Mouse (Mus musculus): Measurements from ENCODE around the gene Gpx2. TPM values are rescaled to one million over a fixed set of nuclear protein-coding genes. Genes with fewer than 3 reads are reported as not detected.
"Not testable (repeated sequence)": the region's sequence is repeated elsewhere in the genome, so short reads cannot be mapped to it uniquely, and the experiment has no call there.

Gpx2 gene
- polyA plus RNA-seq, 1 experiment, result 0.13 TPM

DNA sequence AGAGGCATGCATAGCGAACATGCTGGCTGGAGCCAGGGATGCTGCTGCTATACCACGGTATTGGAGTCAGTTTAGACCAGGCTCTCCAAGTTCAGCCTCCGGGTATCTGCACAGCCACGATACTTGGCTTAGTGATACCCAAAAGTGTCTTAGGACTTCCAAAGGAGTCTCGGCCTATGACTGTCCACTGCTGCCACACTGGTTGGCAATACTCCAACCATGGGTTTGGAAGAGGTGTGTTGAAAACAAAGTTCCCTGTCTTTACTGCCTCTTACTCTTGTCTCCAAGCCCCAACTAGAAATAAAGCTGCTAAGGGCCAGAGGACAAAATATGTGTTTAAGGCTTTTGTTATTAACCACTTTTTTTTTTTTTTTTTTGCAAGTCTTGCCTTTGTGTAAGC, 15.1 kb upstream of the Gpx2 start:
- Histone ChIP-seq H3K27ac (ENCODE audit: insufficient read depth, low read length) (no peak overlapping the region), H3K4me3 (ENCODE audit: insufficient read depth, low read length) (no peak overlapping the region), H3K4me1 (ENCODE audit: control insufficient read depth, insufficient read depth, low read length) (peaks cover 14% of the 10 kb centered on the region)
- TF ChIP-seq CTCF (IDR thresholded peaks at IDR 0.05; ENCODE audit: extremely low read depth, insufficient read depth, low read length) (no peak), POLR2A (IDR thresholded peaks at IDR 0.05; ENCODE audit: extremely low read depth, insufficient read depth, low read length) (no peak)

- no peak for TF ChIP-seq CTCF (IDR thresholded peaks at IDR 0.05; ENCODE audit: extremely low read depth, insufficient read depth, low read length)
- TF ChIP-seq POLR2A (IDR thresholded peaks at IDR 0.05; ENCODE audit: extremely low read depth, insufficient read depth, low read length), result no peak
- Histone ChIP-seq H3K27ac (ENCODE audit: insufficient read depth, low read length) (no peak overlapping the region), H3K4me1 (ENCODE audit: control insufficient read depth, insufficient read depth, low read length) (peaks cover 10% of the 10 kb centered on the region; the same call in 1 of the 2 replicates), H3K4me3 (ENCODE audit: insufficient read depth, low read length) (no peak overlapping the region)
These were observed 12.4 kb upstream of the Gpx2 start for GRCm38 (mm10) chr12:76807796-76808195.

GRCm38 (mm10) chr12:76805056-76805811, 9.9 kb upstream of the Gpx2 start:
- TF ChIP-seq CTCF (IDR thresholded peaks at IDR 0.05; ENCODE audit: extremely low read depth, insufficient read depth, low read length) (no peak), POLR2A (IDR thresholded peaks at IDR 0.05; ENCODE audit: extremely low read depth, insufficient read depth, low read length) (no peak)
- Histone ChIP-seq H3K4me1 (ENCODE audit: control insufficient read depth, insufficient read depth, low read length) (peaks cover 10% of the 10 kb centered on the region; the same call in 1 of the 2 replicates), H3K27ac (ENCODE audit: insufficient read depth, low read length) (0 out of 2 replicates have a peak overlapping the region, but pooled peaks have one; percentile 4)

DNA sequence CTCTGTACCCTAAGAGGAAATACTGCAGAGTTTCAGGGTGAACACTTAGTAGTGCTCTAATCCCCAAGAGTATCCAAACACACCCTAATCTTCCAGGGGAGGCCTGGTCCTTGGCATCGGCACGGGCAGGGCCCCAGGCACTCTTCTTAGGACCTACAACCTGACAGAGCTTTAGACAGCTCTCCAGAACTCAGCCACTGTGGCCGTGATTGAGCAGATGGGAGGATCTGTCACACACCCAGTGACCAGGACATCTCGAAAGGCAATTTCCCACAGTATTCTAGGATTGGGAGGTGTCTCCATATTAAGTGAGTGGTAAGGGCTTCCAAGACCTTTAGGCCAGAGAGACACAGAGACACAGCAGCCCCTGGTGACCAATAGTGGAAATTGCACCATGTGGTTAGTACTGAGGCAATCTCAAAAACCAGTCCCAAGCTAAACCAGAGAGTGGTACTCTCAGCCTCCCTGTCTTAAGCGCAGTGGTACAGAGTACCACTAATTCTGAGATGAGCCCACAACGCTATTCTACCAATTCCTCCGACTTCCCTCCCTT, 8.4 kb upstream of the Gpx2 start:
- TF ChIP-seq POLR2A (IDR thresholded peaks at IDR 0.05; ENCODE audit: extremely low read depth, insufficient read depth, low read length) (no peak), CTCF (IDR thresholded peaks at IDR 0.05; ENCODE audit: extremely low read depth, insufficient read depth, low read length) (peak; percentile 77)
- peaks cover 10% of the 10 kb centered on the region; the same call in 1 of the 2 replicates for H3K4me1 ChIP-seq (ENCODE audit: control insufficient read depth, insufficient read depth, low read length)
- H3K27ac ChIP-seq (ENCODE audit: insufficient read depth, low read length), result no peak overlapping the region

More at GRCm38 (mm10) chr12:76805056-76805811, 9.9 kb upstream of the Gpx2 start:
- H3K4me3 ChIP-seq (ENCODE audit: insufficient read depth, low read length), result no peak overlapping the region

DNA sequence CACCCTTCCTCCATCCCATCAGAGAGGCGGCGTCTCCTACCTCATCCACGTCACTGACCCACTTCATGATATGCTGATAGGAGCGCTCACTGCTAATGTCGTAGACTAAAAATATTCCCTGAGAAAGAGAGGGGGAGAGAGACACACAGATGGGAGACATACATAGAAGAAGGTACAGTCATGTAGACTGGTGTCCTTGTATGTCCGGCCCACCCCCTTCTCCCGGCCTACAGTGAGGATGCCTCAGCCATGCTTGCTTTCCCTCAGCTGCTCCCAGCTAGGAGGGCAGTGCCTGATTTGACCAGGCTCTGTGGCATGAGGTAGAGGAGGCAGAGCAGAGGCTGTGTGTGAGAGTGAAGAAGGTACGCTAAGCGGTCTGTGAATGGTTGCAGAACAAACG, 7.7 kb upstream of the Gpx2 start:
- Histone ChIP-seq H3K27ac (ENCODE audit: insufficient read depth, low read length) (no peak overlapping the region), H3K4me3 (ENCODE audit: insufficient read depth, low read length) (no peak overlapping the region), H3K4me1 (ENCODE audit: control insufficient read depth, insufficient read depth, low read length) (peaks cover 10% of the 10 kb centered on the region; the same call in 1 of the 2 replicates)
- no peak for TF ChIP-seq CTCF (IDR thresholded peaks at IDR 0.05; ENCODE audit: extremely low read depth, insufficient read depth, low read length)
- TF ChIP-seq POLR2A (IDR thresholded peaks at IDR 0.05; ENCODE audit: extremely low read depth, insufficient read depth, low read length), result no peak

More for the DNA sequence above, 8.4 kb upstream of the Gpx2 start:
- no peak overlapping the region for H3K4me3 ChIP-seq (ENCODE audit: insufficient read depth, low read length)

DNA sequence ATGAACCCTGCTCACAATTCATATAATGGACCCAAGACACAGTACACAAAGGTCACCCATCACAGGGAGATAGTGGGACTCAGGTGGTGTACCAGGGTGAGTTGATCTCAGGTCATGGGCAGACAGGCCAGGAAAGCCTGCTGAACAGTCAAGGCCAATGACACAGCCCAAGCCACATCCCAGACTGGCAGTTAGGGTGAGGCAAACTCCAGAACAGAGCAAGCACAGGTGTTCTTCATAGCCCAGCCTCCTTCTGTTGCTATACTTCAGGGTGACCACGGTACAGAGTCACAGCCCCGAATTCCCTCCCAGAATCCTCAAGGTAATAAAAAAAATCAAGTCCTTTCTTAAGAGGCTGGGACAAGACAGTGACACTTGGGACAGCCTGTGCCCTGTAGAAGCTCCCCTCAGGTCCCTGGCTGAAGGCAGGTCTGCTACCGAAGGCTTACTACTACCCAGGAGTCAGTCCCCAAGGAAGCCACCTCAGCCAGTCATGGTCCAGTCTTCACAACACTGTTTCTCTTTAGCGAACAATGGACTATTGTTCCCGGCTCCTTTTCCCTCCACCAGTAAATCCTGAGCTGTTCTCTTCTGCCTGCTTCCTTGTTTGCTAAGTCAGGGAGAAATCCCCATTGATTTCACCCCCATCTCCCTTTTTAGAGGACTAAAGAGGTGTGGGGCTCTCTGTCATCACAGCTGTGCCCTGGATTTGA, 2.8 kb upstream of the Gpx2 start:
- peaks cover under 1% of the 10 kb centered on the region; the same call in 1 of the 2 replicates for H3K4me1 ChIP-seq (ENCODE audit: control insufficient read depth, insufficient read depth, low read length)
- no peak for TF ChIP-seq CTCF (IDR thresholded peaks at IDR 0.05; ENCODE audit: extremely low read depth, insufficient read depth, low read length)
- no peak for TF ChIP-seq POLR2A (IDR thresholded peaks at IDR 0.05; ENCODE audit: extremely low read depth, insufficient read depth, low read length)
- H3K4me3 ChIP-seq (ENCODE audit: insufficient read depth, low read length), result no peak overlapping the region
- no peak overlapping the region for H3K27ac ChIP-seq (ENCODE audit: insufficient read depth, low read length)

GRCm38 (mm10) chr12:76796938-76797539, 1.7 kb upstream of the Gpx2 start:
- no peaks in the 10 kb centered on the region; the same call in 1 of the 2 replicates for H3K4me1 ChIP-seq (ENCODE audit: control insufficient read depth, insufficient read depth, low read length)
- H3K4me3 ChIP-seq (ENCODE audit: insufficient read depth, low read length), result no peak overlapping the region
- TF ChIP-seq POLR2A (IDR thresholded peaks at IDR 0.05; ENCODE audit: extremely low read depth, insufficient read depth, low read length), result no peak
- TF ChIP-seq CTCF (IDR thresholded peaks at IDR 0.05; ENCODE audit: extremely low read depth, insufficient read depth, low read length), result no peak
- no peak overlapping the region for H3K27ac ChIP-seq (ENCODE audit: insufficient read depth, low read length)

- H3K4me3 ChIP-seq (ENCODE audit: insufficient read depth, low read length); H3K27ac ChIP-seq (ENCODE audit: insufficient read depth, low read length); H3K4me1 ChIP-seq (ENCODE audit: control insufficient read depth, insufficient read depth, low read length): not testable (repeated sequence)
These were observed 2.8 kb downstream of the Gpx2 start for GRCm38 (mm10) chr12:76792540-76792939.

DNA sequence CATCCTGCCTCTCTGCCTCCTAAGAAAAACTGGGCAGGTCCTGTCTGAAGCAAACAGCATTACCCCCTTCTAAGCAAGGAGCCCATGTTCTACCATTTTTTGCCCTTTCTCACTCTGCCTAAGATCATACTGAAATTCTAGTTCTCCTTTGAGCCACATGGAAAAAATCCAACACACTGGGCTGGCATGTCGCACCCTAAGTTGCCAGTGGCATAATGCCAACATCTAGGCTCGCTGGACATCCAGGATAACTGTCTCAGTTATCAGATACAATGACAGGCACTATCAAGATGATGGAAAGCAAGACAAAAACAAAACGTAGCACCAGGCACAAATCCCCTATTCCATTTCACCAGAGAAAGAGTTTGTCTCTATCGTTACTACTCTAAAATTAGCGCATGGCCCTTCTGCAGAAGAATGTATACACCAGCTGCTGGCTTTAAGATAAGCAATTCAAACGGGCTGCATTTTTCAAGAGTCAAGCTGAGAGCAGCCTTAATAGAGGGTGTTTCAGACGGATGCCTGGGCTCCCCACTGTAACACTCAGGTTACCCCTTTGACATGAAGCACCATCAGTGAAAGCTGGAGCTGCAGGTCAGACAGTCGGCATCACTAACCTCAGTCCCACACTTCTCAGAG, 4.8 kb downstream of the Gpx2 start:
- Histone ChIP-seq H3K4me1 (ENCODE audit: control insufficient read depth, insufficient read depth, low read length) (peaks cover 6% of the 10 kb centered on the region), H3K4me3 (ENCODE audit: insufficient read depth, low read length) (no peak overlapping the region), H3K27ac (ENCODE audit: insufficient read depth, low read length) (no peak overlapping the region)
- no peak for TF ChIP-seq POLR2A (IDR thresholded peaks at IDR 0.05; ENCODE audit: extremely low read depth, insufficient read depth, low read length)

All from cortical plate, adult 2 months (tissue).